Mouse (Mus musculus) thymus, adult 2 months (tissue): ENCODE data around the gene Slc35e4.

Experiments used
- CTCF ChIP-seq: fragments of 200-500 bp; IDR thresholded peaks from 2 replicates; pipeline ENCODE4 v1.5.1; 2012; ENCODE audit warnings: mild to moderate bottlenecking, control low read depth, low read length, moderate library complexity, borderline replicate concordance; ENCODE audit not compliant: control insufficient read depth, poor library complexity, insufficient read depth; ENCODE audit errors: extremely low read depth
- POLR2A ChIP-seq: fragments of 200-500 bp; IDR thresholded peaks from 2 replicates; pipeline ENCODE4 v1.6.1; 2012; ENCODE audit warnings: mild to moderate bottlenecking, low read length, control low read depth, moderate library complexity; ENCODE audit not compliant: control insufficient read depth, poor library complexity, insufficient read depth; ENCODE audit errors: extremely low read depth

GRCm38 (mm10) chr11:3933756-3934285 is 19.4 kb upstream of the Slc35e4 start:
- TF ChIP-seq CTCF (no peak), POLR2A (no peak)
